Mouse (Mus musculus): Measurements from ENCODE around the gene Hand1. TPM values are rescaled to one million over a fixed set of nuclear protein-coding genes. Genes with fewer than 3 reads are reported as not detected.

Hand1 gene
- polyA plus RNA-seq, 1 experiment, result not detected

GRCm38 (mm10) chr11:57790866-57791535, 41.6 kb downstream of the Hand1 start:
- H3K4me3 ChIP-seq (ENCODE audit: insufficient read depth, poor library complexity, severe bottlenecking), result no peak overlapping the region
- TF ChIP-seq MYOG (IDR thresholded peaks at IDR 0.05; ENCODE audit: control insufficient read depth, extremely low read depth, insufficient read length) (no peak), CEBPB (IDR thresholded peaks at IDR 0.05; ENCODE audit: low read depth) (no peak)

GRCm38 (mm10) chr11:57787913-57788312, 44.7 kb downstream of the Hand1 start:
- H3K4me3 ChIP-seq (ENCODE audit: insufficient read depth, poor library complexity, severe bottlenecking), result no peak overlapping the region
- H3K79me2 ChIP-seq (ENCODE audit: control insufficient read depth, insufficient read depth), result no peaks in the 10 kb centered on the region
- H3ac ChIP-seq (ENCODE audit: control insufficient read depth, insufficient read length, low read depth), result no peak overlapping the region
- no peaks in the 10 kb centered on the region for H3K79me3 ChIP-seq (ENCODE audit: low read depth)
- no peak for TF ChIP-seq CTCF (IDR thresholded peaks at IDR 0.05; ENCODE audit: control insufficient read depth, insufficient read depth, insufficient read length)
- no peak for TF ChIP-seq USF1 (IDR thresholded peaks at IDR 0.05; ENCODE audit: low read depth)
- TF ChIP-seq FOSL1 (IDR thresholded peaks at IDR 0.05; ENCODE audit: insufficient read depth, low read length, poor library complexity, severe bottlenecking), result no peak
- no peak for TF ChIP-seq MAX (IDR thresholded peaks at IDR 0.05)
- no peak for TF ChIP-seq MYOG (IDR thresholded peaks at IDR 0.05; ENCODE audit: control insufficient read depth, extremely low read depth, insufficient read length)
- TF ChIP-seq MYOD1 (IDR thresholded peaks at IDR 0.05; ENCODE audit: control insufficient read depth, insufficient read length, low read depth), result no peak
- no peak for TF ChIP-seq CEBPB (IDR thresholded peaks at IDR 0.05; ENCODE audit: low read depth)
- no peaks in the 10 kb centered on the region for H3K36me3 ChIP-seq (ENCODE audit: control insufficient read depth, insufficient read depth)
- no peaks in the 10 kb centered on the region for H3K27me3 ChIP-seq (ENCODE audit: control insufficient read depth, insufficient read depth, insufficient read length)

More at GRCm38 (mm10) chr11:57790866-57791535, 41.6 kb downstream of the Hand1 start:
- H3K79me2 ChIP-seq (ENCODE audit: control insufficient read depth, insufficient read depth), result no peaks in the 10 kb centered on the region
- H3K27me3 ChIP-seq (ENCODE audit: control insufficient read depth, insufficient read depth, insufficient read length), result no peaks in the 10 kb centered on the region
- H3ac ChIP-seq (ENCODE audit: control insufficient read depth, insufficient read length, low read depth), result no peak overlapping the region
- H3K36me3 ChIP-seq (ENCODE audit: control insufficient read depth, insufficient read depth), result no peaks in the 10 kb centered on the region
- no peaks in the 10 kb centered on the region for H3K79me3 ChIP-seq (ENCODE audit: low read depth)

GRCm38 (mm10) chr11:57786616-57787418, 45.8 kb downstream of the Hand1 start:
- H3K4me3 ChIP-seq (ENCODE audit: insufficient read depth, poor library complexity, severe bottlenecking), result no peak overlapping the region
- no peaks in the 10 kb centered on the region for H3K79me3 ChIP-seq (ENCODE audit: low read depth)
- H3ac ChIP-seq (ENCODE audit: control insufficient read depth, insufficient read length, low read depth), result no peak overlapping the region
- H3K27me3 ChIP-seq (ENCODE audit: control insufficient read depth, insufficient read depth, insufficient read length), result no peaks in the 10 kb centered on the region
- no peaks in the 10 kb centered on the region for H3K36me3 ChIP-seq (ENCODE audit: control insufficient read depth, insufficient read depth)
- no peak for TF ChIP-seq MAX (IDR thresholded peaks at IDR 0.05)
- TF ChIP-seq CTCF (IDR thresholded peaks at IDR 0.05; ENCODE audit: control insufficient read depth, insufficient read depth, insufficient read length), result no peak
- no peak for TF ChIP-seq MYOG (IDR thresholded peaks at IDR 0.05; ENCODE audit: control insufficient read depth, extremely low read depth, insufficient read length)
- TF ChIP-seq FOSL1 (IDR thresholded peaks at IDR 0.05; ENCODE audit: insufficient read depth, low read length, poor library complexity, severe bottlenecking), result no peak
- TF ChIP-seq CEBPB (IDR thresholded peaks at IDR 0.05; ENCODE audit: low read depth), result no peak
- no peak for TF ChIP-seq USF1 (IDR thresholded peaks at IDR 0.05; ENCODE audit: low read depth)
- TF ChIP-seq MYOD1 (IDR thresholded peaks at IDR 0.05; ENCODE audit: control insufficient read depth, insufficient read length, low read depth), result no peak
- no peaks in the 10 kb centered on the region for H3K79me2 ChIP-seq (ENCODE audit: control insufficient read depth, insufficient read depth)

- Histone ChIP-seq H3K79me3 (ENCODE audit: low read depth) (no peaks in the 10 kb centered on the region), H3K79me2 (ENCODE audit: control insufficient read depth, insufficient read depth) (no peaks in the 10 kb centered on the region), H3K27me3 (ENCODE audit: control insufficient read depth, insufficient read depth, insufficient read length) (no peaks in the 10 kb centered on the region), H3K36me3 (ENCODE audit: control insufficient read depth, insufficient read depth) (no peaks in the 10 kb centered on the region), H3K4me3 (ENCODE audit: insufficient read depth, poor library complexity, severe bottlenecking) (no peak overlapping the region), H3ac (ENCODE audit: control insufficient read depth, insufficient read length, low read depth) (no peak overlapping the region)
- no peak for TF ChIP-seq MAX (IDR thresholded peaks at IDR 0.05)
- no peak for TF ChIP-seq MYOD1 (IDR thresholded peaks at IDR 0.05; ENCODE audit: control insufficient read depth, insufficient read length, low read depth)
- no peak for TF ChIP-seq FOSL1 (IDR thresholded peaks at IDR 0.05; ENCODE audit: insufficient read depth, low read length, poor library complexity, severe bottlenecking)
These were observed 52.8 kb downstream of the Hand1 start for GRCm38 (mm10) chr11:57779824-57780223.

Other genes starting within 250 kb of the Hand1 start
- gene Galnt10, start 187.4 kb downstream of the Hand1 start, polyA plus RNA-seq (2012; fragmentation: generic; extraction: Trizol), result 43.0 TPM
- gene Sap30l, start 31.2 kb downstream of the Hand1 start, polyA plus RNA-seq (2012; fragmentation: generic; extraction: Trizol), result 34.9 TPM
- gene Larp1, start 176.2 kb upstream of the Hand1 start, polyA plus RNA-seq (2012; fragmentation: generic; extraction: Trizol), result 59.4 TPM

Measured in C2C12 (cell line).